9 mouse cellular contexts compared by ENCODE assay signal in the genomic region with DNA sequence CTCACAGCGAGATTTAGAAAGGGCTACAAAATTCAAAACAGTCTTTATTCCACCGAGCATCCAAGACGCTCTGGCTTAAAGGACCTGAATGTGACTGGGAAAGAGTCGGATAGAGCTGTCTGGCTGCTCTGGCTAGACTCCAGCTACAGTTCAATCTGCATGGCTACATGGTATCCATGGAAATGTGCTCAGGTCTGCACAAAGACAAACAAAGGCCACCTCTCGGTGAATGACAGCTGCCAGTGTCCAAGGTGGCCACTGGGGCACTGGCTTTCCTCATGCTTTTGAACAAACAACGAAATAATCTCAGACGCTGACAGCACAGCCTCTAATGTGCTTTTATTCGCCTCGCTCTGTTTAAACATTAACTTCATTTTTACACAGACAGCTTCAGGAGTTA. TPM values are rescaled to one million over a fixed set of nuclear protein-coding genes. Genes with fewer than 3 reads are reported as not detected.
A peak's percentile ranks its signal among the peaks of the same experiment; 100 is the strongest.
DNase-seq lines count a peak whose midpoint lies in the region; ATAC-seq lines count a peak whose summit lies in the region.
"Had no signal": no experiment of that assay in that cellular context is flagged by ENCODE, and none has a peak within 500 bp of the region (broad histone marks: within the 10 kb centered on the region; RNA-seq: fewer than 3 reads in every experiment).

No protein-coding gene starts in this region.

- 31% methylated on average over 9 of the region's 9 CpGs for WGBS in lung, embryonic 16.5 days
- WGBS in forebrain, embryonic 16.5 days: 5% methylated on average over 9 of the region's 9 CpGs

- peak; percentile 65 for ATAC-seq in lung, embryonic 16.5 days (ENCODE audit: low read depth)
- peak; percentile 95 for ATAC-seq in forebrain, embryonic 16.5 days
- ATAC-seq: Patski had no signal

- H3K4me3 ChIP-seq in lung, embryonic 16.5 days (ENCODE audit: low read length): no peak overlapping the region
- no peak overlapping the region for H3K4me3 ChIP-seq in forebrain, embryonic 16.5 days (replicated peaks; ENCODE audit: low read length)

- no peak overlapping the region for H3K9ac ChIP-seq in lung, embryonic 16.5 days (ENCODE audit: low read length)
- 0 out of 2 replicates have a peak overlapping the region, but pooled peaks have one; percentile 22 for H3K9ac ChIP-seq in forebrain, embryonic 16.5 days (replicated peaks; ENCODE audit: low read depth, low read length)

- DNase-seq in lung, postnatal 4 days: no peak
- peak; percentile 19 to 35 for DNase-seq in kidney, postnatal 36 days
- peak; percentile 37 for DNase-seq in retina, postnatal 1 day
- no peak for DNase-seq in adrenal gland, postnatal 4 days (ENCODE audit: low spot score in 2 of 2)
- DNase-seq in testis, postnatal 10 days (ENCODE audit: low spot score): no peak
- DNase-seq in adrenal gland, postnatal 36 days: no peak

- peak overlapping the region; percentile 5; the same call in 1 of the 2 replicates for H3K4me2 ChIP-seq in lung, embryonic 16.5 days (ENCODE audit: low read depth, low read length)
- H3K4me2 ChIP-seq in forebrain, embryonic 16.5 days (ENCODE audit: low read length): peak overlapping the region; percentile 20

- no peak overlapping the region for H3K27ac ChIP-seq in lung, embryonic 16.5 days (ENCODE audit: low read length)
- no peak overlapping the region for H3K27ac ChIP-seq in forebrain, embryonic 16.5 days (ENCODE audit: low read length)

- peaks cover 6% of the 10 kb centered on the region; the same call in 1 of the 2 replicates for H3K4me1 ChIP-seq in lung, embryonic 16.5 days (replicated peaks; ENCODE audit: control insufficient read depth, insufficient read depth, low read length)
- peaks cover 4% of the 10 kb centered on the region for H3K4me1 ChIP-seq in forebrain, embryonic 16.5 days (replicated peaks; ENCODE audit: control insufficient read depth, insufficient read depth, low read length)

- peaks cover 2% of the 10 kb centered on the region; the same call in 1 of the 2 replicates for H3K9me3 ChIP-seq in lung, embryonic 16.5 days (ENCODE audit: control insufficient read depth, low read length)
- H3K9me3 ChIP-seq in forebrain, embryonic 16.5 days (ENCODE audit: control insufficient read depth, low read length): no peaks in the 10 kb centered on the region

- no peaks in the 10 kb centered on the region for H3K36me3 ChIP-seq in lung, embryonic 16.5 days (ENCODE audit: control insufficient read depth, insufficient read depth, low read length)
- H3K36me3 ChIP-seq in forebrain, embryonic 16.5 days (ENCODE audit: control insufficient read depth, insufficient read depth): no peaks in the 10 kb centered on the region

- no peaks in the 10 kb centered on the region for H3K27me3 ChIP-seq in lung, embryonic 16.5 days (ENCODE audit: control insufficient read depth, insufficient read depth, low read depth, low read length)
- H3K27me3 ChIP-seq in forebrain, embryonic 16.5 days (replicated peaks; ENCODE audit: control insufficient read depth, insufficient read depth, low read length): no peaks in the 10 kb centered on the region
- H3K27me3 ChIP-seq: Patski had no signal

RNA-seq across cellular contexts. Expression of a gene that starts 8.6 kb away (rescaled TPM):
- polyA plus RNA-seq in lung, embryonic 16.5 days (2015; fragmentation: Nextera tagmentation; extraction: Ambion mirVana): 9.6 and 10.1 TPM in 2 replicates
- polyA plus RNA-seq in forebrain, embryonic 16.5 days (2015; fragmentation: Nextera tagmentation; extraction: Ambion mirVana): 0.89 and 1.5 TPM in 2 replicates
- total RNA-seq in adrenal gland, postnatal 4 days (2021): 1 to 10 TPM; 4.5 to 7.5 TPM
- total RNA-seq in adrenal gland, postnatal 36 days (2021): 1 to 10 TPM; 1.1 to 5.6 TPM

Comparison
In these comparisons a context has a peak if more than half of its experiments do, and no peak if none do; other contexts are left out.
1. DNase-seq: peak in kidney, postnatal 36 days (2 of 2) and retina, postnatal 1 day (single experiment); none in lung, postnatal 4 days (0 of 2), adrenal gland, postnatal 4 days (0 of 2), testis, postnatal 10 days (single experiment) and adrenal gland, postnatal 36 days (0 of 2).